Mouse (Mus musculus) induced T-regulatory cell, adult 2 months (primary cell): ENCODE measurements around the gene Gm49345.
"Not testable (repeated sequence)": the region's sequence is repeated elsewhere in the genome, so short reads cannot be mapped to it uniquely, and the experiment has no call there.

Source experiments
- DNase-seq: peaks from one replicate; pipeline ENCODE4 v3.0.0-alpha.2; 2012; ENCODE audit warnings: low read depth

The Gm49345 gene

GRCm38 (mm10) chr13:67637294-67638007, at the start of gene Gm49345, which contains the start of gene Zfp729a:
TSS of gene Gm49345 (minus strand) at chr13:67637769.
TSS of gene Zfp729a (minus strand) at chr13:67637791.
- DNase-seq, result peak; percentile 93

DNA sequence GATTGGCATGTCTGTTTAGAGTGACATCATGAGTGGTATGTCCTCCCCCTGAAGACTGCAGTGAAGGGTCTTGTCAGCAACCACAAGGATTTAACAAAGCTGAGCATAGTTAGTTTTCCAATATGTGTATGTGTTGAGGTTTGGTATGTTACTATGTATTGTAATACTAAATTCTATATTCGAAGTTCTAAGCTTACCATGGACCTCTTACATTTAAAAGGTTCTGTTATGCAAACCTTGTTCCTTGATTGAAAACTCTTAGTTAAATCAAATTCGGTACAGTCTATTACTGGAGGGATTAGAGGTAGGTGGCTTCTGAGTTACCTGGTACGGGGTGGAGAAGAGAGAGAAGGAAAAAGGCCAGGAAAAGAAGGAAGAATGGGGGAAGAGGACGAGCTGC, 49.4 kb upstream of the Gm49345 start, which contains the start of gene Zfp738:
TSS of gene Zfp738 (minus strand) at position 101 of the 400 bp plus-strand sequence.
- no peak for DNase-seq

DNA sequence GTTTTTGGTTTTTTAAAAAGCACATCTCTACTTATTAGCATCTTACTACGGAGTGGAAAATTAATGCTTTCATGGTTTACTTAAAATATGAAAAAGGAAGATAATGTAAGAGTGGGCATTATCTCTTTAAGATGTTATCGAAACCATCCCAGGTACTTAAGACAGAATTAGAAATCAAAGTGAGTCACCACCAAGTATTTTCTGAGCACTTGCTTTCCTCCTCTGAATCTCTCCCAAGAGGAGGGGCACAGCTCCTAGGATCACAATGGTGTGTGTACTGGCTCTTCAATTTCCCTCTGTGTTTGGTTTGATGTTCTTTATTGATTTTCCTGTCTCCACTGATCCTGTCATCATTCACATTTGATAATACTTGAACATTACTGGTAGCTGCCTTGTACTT, 46.3 kb upstream of the Gm49345 start:
- not testable (repeated sequence) for DNase-seq

DNA sequence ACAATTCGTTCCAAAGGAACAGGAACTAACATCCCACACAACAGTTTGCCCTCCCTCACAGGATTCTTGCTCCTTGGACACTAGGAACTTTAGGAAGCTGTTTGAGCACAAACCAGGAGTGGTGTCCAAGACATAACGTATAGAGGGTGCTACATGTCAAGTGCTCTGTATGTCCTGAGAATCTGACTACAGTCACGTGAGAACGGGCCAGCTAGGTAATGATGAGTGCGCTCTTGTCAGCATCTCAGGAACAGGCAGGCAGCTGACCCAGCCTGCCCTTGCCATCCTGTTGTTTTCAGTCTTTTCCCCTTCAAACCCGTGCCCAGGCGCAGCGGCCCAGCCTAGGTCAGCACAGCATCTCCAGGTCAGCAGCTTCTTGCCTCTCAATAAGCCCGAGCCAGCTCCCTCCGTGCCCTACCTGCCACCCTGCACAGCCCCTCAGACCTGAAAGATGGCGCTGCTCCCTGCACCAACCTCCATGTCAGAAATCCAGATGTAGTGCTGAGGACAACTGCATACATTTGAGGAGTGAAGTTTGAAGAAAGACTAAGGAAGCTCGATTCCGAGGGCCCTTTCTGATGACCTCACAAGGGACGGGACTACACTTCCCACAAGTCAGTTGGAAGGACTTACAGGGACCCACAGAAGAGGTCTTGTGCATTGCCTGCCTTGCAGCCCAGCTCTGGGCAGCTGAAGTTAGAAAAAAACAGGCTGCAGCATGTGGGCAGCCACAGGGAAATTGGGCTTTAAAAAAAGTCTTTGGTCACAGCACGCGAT, 45.6 kb upstream of the Gm49345 start:
- peak; percentile 92 for DNase-seq

DNA sequence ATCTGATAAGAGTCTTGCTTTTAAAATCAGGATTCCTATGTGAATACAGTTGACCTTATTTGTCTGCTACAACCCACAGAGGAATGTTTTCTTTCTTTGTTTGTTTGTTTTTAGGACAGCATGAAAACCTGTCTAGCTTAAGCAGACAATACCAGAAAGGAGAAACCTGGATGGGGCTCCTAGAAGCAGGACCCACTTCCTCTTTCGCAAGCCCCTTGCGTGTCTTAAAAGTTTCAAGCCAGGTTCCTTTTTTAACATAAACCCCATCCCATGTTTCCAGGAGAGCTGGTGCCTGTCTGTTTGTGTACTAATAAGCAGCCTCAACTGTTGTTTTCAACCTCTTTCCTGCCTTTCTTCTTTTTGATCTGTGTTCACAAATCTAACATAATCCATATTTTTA, 37.3 kb upstream of the Gm49345 start:
- no peak for DNase-seq

DNA sequence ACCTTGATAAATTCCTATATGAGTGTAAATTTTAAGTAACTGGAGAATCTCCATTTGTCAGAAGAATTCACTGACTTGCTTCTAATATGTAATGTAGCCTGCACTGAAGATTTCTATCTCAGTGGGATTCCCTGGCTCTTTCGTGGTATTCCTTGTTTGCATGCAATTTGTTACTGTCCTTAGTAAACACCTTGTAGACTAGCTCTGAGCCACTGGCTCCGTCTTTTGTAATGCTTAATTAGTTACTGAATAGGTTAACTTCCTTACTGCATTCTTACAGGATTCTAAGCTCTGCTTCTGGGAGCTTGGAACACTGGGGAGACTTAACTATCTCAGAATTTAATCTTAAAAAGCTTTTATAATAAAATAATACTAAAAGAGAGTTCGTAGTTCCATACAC, 14.9 kb upstream of the Gm49345 start:
- DNase-seq, result no peak

DNA sequence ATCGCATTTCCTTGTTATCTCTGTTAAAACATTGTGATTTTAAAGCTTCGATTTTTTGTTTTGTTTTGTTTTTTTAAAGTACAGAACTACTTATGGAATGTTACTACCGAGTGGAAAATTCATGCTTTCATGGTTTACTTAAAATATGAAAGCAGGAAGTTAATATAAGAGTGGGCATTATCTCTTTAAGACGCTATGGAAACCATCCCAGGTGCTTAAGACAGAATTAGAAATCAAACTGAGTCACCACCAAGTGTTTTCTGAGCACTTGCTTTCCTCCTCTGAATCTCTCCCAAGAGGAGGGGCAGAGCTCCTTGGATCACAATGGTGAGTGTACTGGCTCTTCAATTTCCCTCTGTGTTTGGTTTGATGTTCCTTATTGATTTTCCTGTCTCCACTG, 27.5 kb downstream of the Gm49345 start:
- peak; percentile 42 for DNase-seq

- peak; percentile 95 for DNase-seq
These were observed 28.3 kb downstream of the Gm49345 start, which contains the start of gene Zfp729b for GRCm38 (mm10) chr13:67609066-67609876. TSS of gene Zfp729b (minus strand) at chr13:67609707.

DNA sequence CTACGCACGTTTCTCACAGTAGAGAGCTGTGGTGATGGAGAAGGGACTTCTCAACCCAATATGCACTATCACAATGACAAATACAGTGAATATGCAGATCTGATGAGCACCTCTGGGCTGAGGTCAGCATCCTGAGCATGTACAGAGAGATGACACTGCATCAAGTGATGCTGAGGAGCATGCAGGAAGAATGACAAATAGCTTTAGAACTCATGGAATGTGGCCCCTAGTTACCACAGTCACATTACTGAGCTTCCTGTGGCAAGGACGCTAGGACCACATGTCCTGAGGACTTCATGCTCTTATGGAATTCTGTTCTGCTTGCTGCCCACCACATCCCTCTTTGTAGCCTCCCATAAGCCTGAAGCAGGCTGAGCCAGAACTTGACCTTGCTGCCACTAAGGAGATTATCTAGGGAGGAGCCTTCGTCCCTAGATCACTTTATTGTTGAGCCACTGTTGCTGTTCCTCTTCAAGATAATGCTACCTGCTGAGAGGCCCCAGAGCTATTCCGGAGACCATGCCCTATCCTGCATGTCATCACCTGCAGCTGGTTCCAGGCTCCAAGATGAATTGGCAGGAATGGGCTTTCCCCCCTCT, 64.9 kb downstream of the Gm49345 start:
- no peak for DNase-seq

GRCm38 (mm10) chr13:67553730-67554129, 83.8 kb downstream of the Gm49345 start, which contains the start of gene Zfp748:
TSS of gene Zfp748 (minus strand) at chr13:67553830.
- DNase-seq, result peak; percentile 10

DNA sequence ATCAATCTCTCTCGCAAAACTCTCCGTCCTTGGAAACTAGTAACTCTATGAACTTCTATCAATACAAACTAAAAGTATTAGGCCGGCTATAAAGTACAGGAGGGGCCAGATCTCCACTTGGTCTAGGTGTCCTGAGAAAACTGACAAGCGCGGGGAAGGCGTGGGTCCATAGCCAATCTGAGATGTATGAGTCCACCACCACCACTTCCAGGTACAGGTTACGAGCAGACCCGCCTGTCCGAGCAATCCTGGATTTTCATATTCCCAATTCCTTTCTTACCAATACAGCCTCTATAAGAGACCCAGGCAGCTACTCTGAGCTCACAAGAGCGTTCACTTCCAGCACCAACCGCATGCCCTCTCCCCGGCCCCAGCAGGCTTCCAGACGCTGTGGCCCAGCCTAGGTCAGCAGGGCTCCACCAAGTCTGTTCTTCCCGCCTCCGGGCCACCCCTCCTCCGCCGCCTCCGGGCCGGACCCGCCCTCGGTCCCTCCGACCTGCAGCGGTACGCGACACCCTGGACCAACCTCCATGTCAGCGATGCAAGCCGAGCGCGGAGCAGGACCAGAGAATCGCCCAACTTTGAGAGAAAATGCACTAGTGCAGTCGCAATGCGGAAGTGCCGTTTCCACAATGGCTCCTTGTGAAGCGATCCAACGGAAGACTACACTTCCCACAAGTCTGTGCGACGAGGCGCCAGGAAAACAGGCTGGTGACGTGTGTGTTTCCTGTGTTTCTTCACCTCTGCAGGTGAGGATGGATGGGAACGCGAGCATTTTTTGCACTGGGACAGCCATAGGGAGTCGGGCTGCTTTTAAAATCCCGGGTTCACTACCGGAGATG, 84.8 kb downstream of the Gm49345 start:
- peak; percentile 94 for DNase-seq

GRCm38 (mm10) chr13:67545941-67546340, 91.6 kb downstream of the Gm49345 start:
- DNase-seq, result no peak
